Mouse (Mus musculus) embryonic facial prominence, embryonic 11.5 days (tissue): ENCODE data around the gene Gm14305. TPM values are rescaled to one million over a fixed set of nuclear protein-coding genes. Genes with fewer than 3 reads are reported as not detected.
A peak's percentile ranks its signal among the peaks of the same experiment; 100 is the strongest.
"Not testable (repeated sequence)": the region's sequence is repeated elsewhere in the genome, so short reads cannot be mapped to it uniquely, and the experiment has no call there.

Source experiments
- ATAC-seq: fragments of 200-750 bp; cut with Nextera tagmentation; replicated peaks from 2 replicates; pipeline ENCODE4 v1.8.0; 2017; ENCODE audit warnings: low read depth; ENCODE audit not compliant: insufficient number of reproducible peaks, low FRiP score, low TSS enrichment
- DNase-seq: peaks from one replicate; pipeline ENCODE4 v3.0.0-alpha.2; 2015; ENCODE audit warnings: low spot score
- H3K27ac ChIP-seq: fragments of 300-500 bp; sonication (generic); replicated peaks from 2 replicates; pipeline ENCODE4 v1.5.1; 2014; ENCODE audit warnings: mild to moderate bottlenecking, low read depth, low read length, control low read depth
- H3K27me3 ChIP-seq: fragments of 300-500 bp; sonication (generic); 2 replicates; pipeline ENCODE4 v1.6.1; 2014; ENCODE audit warnings: mild to moderate bottlenecking, low read length, moderate library complexity, mixed read lengths; ENCODE audit not compliant: control insufficient read depth, insufficient read depth
- H3K36me3 ChIP-seq: fragments of 300-500 bp; sonication (generic); replicated peaks from 2 replicates; pipeline ENCODE4 v1.6.1; 2014; ENCODE audit warnings: low read depth, mild to moderate bottlenecking, low read length, moderate library complexity, mixed read lengths; ENCODE audit not compliant: control insufficient read depth, insufficient read depth
- H3K4me1 ChIP-seq: fragments of 300-500 bp; sonication (generic); 2 replicates; pipeline ENCODE4 v1.6.1; 2014; ENCODE audit warnings: low read length, mixed read lengths; ENCODE audit not compliant: control insufficient read depth, insufficient read depth
- H3K4me2 ChIP-seq: fragments of 300-500 bp; sonication (generic); 2 replicates; pipeline ENCODE4 v1.6.1; 2014; ENCODE audit warnings: low read depth, mild to moderate bottlenecking, control low read depth, low read length, moderate library complexity
- H3K4me3 ChIP-seq: fragments of 300-500 bp; sonication (generic); 2 replicates; pipeline ENCODE4 v1.5.1; 2014; ENCODE audit warnings: low read depth, low read length, control low read depth
- H3K9ac ChIP-seq: fragments of 300-500 bp; sonication (generic); replicated peaks from 2 replicates; pipeline ENCODE4 v1.6.1; 2014; ENCODE audit warnings: mild to moderate bottlenecking, control low read depth, low read length
- H3K9me3 ChIP-seq: fragments of 300-500 bp; sonication (generic); replicated peaks from 2 replicates; pipeline ENCODE4 v1.6.1; 2016; ENCODE audit warnings: mild to moderate bottlenecking, low read length, inconsistent platforms, mixed read lengths; ENCODE audit not compliant: control insufficient read depth
- WGBS: fragments of 180-500 bp; shearing (Covaris S2); extraction: QIAGEN DNeasy Blood & Tissue Kit; methylation state at CpG from one replicate; pipeline ENCODE4 v1.1.7; 2014; 5-methylcytosine and 5-hydroxymethylcytosine counted together
- polyA plus RNA-seq: library from polyadenylated mRNA; unstranded; fragments of >200 nt; fragmentation: Nextera tagmentation; extraction: Ambion mirVana; gene quantifications from 2 replicates; pipeline ENCODE4 v1.2.1, GENCODE M21; 2014

The Gm14305 gene
- 39.1 and 40.6 TPM in 2 replicates for polyA plus RNA-seq

GRCm38 (mm10) chr2:176708051-176708450 is at the start of gene Gm14305:
Gene Gm14305 (plus strand): TSS chr2:176708328.
- H3K36me3 ChIP-seq, ATAC-seq, DNase-seq, H3K9ac ChIP-seq, H3K9me3 ChIP-seq, H3K4me1 ChIP-seq, H3K27me3 ChIP-seq, H3K27ac ChIP-seq: not testable (repeated sequence)
- Histone ChIP-seq H3K4me3 (peak within 1 kb of the TSS; percentile 37), H3K4me2 (peak within 1 kb of the TSS; percentile 16; the same call in 1 of the 2 replicates)
- no CpG with 5 or more reads among the region's 6 CpGs for WGBS

DNA sequence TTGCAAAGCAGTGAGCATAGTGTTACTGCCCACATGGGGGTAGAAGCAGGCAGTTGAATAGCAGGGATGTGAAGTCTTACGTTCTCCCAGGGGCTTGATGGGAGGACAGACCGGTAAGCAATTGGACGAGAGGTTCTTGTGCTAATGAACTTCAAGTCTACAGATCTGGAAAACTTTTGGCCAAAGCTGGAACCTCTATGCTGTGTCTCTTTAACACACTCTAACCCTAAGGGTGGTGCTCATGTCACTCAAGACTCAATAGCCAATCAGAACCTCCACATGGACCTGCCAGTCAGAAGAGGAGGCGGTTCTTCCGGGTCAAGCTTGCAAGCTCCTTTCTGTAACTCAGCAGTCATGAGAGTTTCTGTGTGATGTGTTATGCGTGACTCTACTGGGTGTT is 37.9 kb upstream of the Gm14305 start, which contains the start of gene Zfp973:
TSS of gene Zfp973 (plus strand) at position 301 of the 400 bp plus-strand sequence.
- not testable (repeated sequence) for H3K4me1 ChIP-seq, ATAC-seq, H3K27me3 ChIP-seq, H3K9me3 ChIP-seq, H3K27ac ChIP-seq, DNase-seq, H3K36me3 ChIP-seq, H3K4me2 ChIP-seq, H3K9ac ChIP-seq, H3K4me3 ChIP-seq
- WGBS = no CpG with 5 or more reads among the region's 6 CpGs

Other genes starting within 250 kb of the Gm14305 start
- gene Gm14434, start 221.5 kb upstream of the Gm14305 start, polyA plus RNA-seq = 4.6 and 8.1 TPM in 2 replicates
- not detected in 2 replicates for gene Zfp967, start 187.3 kb upstream of the Gm14305 start, polyA plus RNA-seq
- 26.9 and 34.5 TPM in 2 replicates for gene Gm14308, start 72.0 kb upstream of the Gm14305 start, polyA plus RNA-seq
- gene Zfp973, start 37.8 kb upstream of the Gm14305 start, polyA plus RNA-seq = 8.8 and 9.8 TPM in 2 replicates
- gene Gm14295, start 90.3 kb downstream of the Gm14305 start, polyA plus RNA-seq = 14.2 and 14.4 TPM in 2 replicates
- gene Gm14408, start 122.8 kb downstream of the Gm14305 start, polyA plus RNA-seq = not detected in 2 replicates
- gene Gm14296, start 219.5 kb downstream of the Gm14305 start, polyA plus RNA-seq = 14.0 and 16.8 TPM in 2 replicates